Mouse (Mus musculus) CH12.LX (cell line): ENCODE measurements around the gene Pde11a. TPM values are rescaled to one million over a fixed set of nuclear protein-coding genes. Genes with fewer than 3 reads are reported as not detected.
A peak's percentile ranks its signal among the peaks of the same experiment; 100 is the strongest.

Source experiments
- DNase-seq: peaks from one replicate; pipeline ENCODE4 v3.0.0-alpha.2; 2013; ENCODE audit errors: extremely low read depth
- H3K27ac ChIP-seq: 2 replicates; pipeline ENCODE4 v1.5.1; 2012; ENCODE audit warnings: low read depth, mild to moderate bottlenecking, control low read depth, moderate library complexity; ENCODE audit not compliant: insufficient read depth
- H3K27me3 ChIP-seq: replicated peaks from 2 replicates; pipeline ENCODE3; 2012; ENCODE audit warnings: inconsistent platforms
- H3K36me3 ChIP-seq, 2 experiments: replicated peaks in 1 of 2; 2 replicates each; pipeline versions ENCODE3 to v1.6.1; 2012; ENCODE audit warnings: inconsistent platforms in 1 of 2, low read length in 1 of 2, mild to moderate bottlenecking in 1 of 2, mixed read lengths in 1 of 2, moderate library complexity in 1 of 2; ENCODE audit not compliant: control insufficient read depth in 1 of 2, insufficient read depth in 1 of 2
- H3K4me1 ChIP-seq, 2 experiments: 2 replicates each; pipeline ENCODE4 v1.6.1; 2012; ENCODE audit warnings: inconsistent platforms in 1 of 2, moderate library complexity in 1 of 2; ENCODE audit not compliant: insufficient read depth in 2 of 2, control insufficient read depth in 1 of 2
- H3K4me2 ChIP-seq: 2 replicates; pipeline ENCODE4 v1.6.1; 2012; ENCODE audit warnings: low read depth, mild to moderate bottlenecking, control low read depth; ENCODE audit not compliant: poor library complexity, insufficient read depth, severe bottlenecking
- H3K4me3 ChIP-seq, 3 experiments: fragments of 150-350 bp in 1 of 3; sonication (generic) in 1 of 3; replicated peaks in 1 of 3; 2 replicates each; pipeline versions ENCODE3 to v1.5.1; 2011 to 2012; ENCODE audit warnings: low read depth in 2 of 3, low read length in 2 of 3, mild to moderate bottlenecking in 2 of 3, moderate library complexity in 2 of 3, control low read depth in 1 of 3, improper control_type of control experiment in 1 of 3, inconsistent platforms in 1 of 3, mixed read lengths in 1 of 3; ENCODE audit not compliant: poor library complexity in 1 of 3
- H3K79me2 ChIP-seq: replicated peaks from 2 replicates; pipeline ENCODE4 v1.6.1; 2012; ENCODE audit warnings: mild to moderate bottlenecking, moderate library complexity; ENCODE audit not compliant: control insufficient read depth, poor library complexity, insufficient read depth, severe bottlenecking; ENCODE audit errors: extremely low read depth
- H3K9ac ChIP-seq: 2 replicates; pipeline ENCODE4 v1.6.1; 2012; ENCODE audit warnings: low read depth, mild to moderate bottlenecking, control low read depth, moderate library complexity; ENCODE audit not compliant: insufficient read depth
- H3K9me3 ChIP-seq: replicated peaks from 2 replicates; pipeline ENCODE3; 2012; ENCODE audit warnings: low read length, inconsistent platforms, mixed read lengths
- BHLHE40 ChIP-seq: IDR thresholded peaks from 2 replicates; pipeline ENCODE4 v1.6.1; 2011; ENCODE audit warnings: mild to moderate bottlenecking, low read depth, low read length, improper control_type of control experiment
- CHD1 ChIP-seq: IDR thresholded peaks from 2 replicates; pipeline ENCODE4 v1.6.1; 2012; ENCODE audit warnings: low read depth, low read length, improper control_type of control experiment, inconsistent platforms
- CHD2 ChIP-seq: IDR thresholded peaks from 2 replicates; pipeline ENCODE4 v1.6.1; 2011; ENCODE audit warnings: low read length, improper control_type of control experiment
- CTCF ChIP-seq, 2 experiments: IDR thresholded peaks in 1 of 2; conservative IDR thresholded peaks in 1 of 2; 2 replicates each; pipeline ENCODE4 v1.5.1; 2011 to 2012; ENCODE audit warnings: low read depth in 2 of 2, low read length in 2 of 2, improper control_type of control experiment in 1 of 2, inconsistent platforms in 1 of 2, mild to moderate bottlenecking in 1 of 2, moderate library complexity in 1 of 2
- E2F4 ChIP-seq: IDR thresholded peaks from 2 replicates; pipeline ENCODE4 v1.6.1; 2011; ENCODE audit warnings: low read depth, low read length, improper control_type of control experiment; ENCODE audit not compliant: insufficient replicate concordance
- ELF1 ChIP-seq: IDR thresholded peaks from 2 replicates; pipeline ENCODE4 v1.6.1; 2014; ENCODE audit warnings: low read depth, mild to moderate bottlenecking, inconsistent platforms, low read length, improper control_type of control experiment
- EP300 ChIP-seq: IDR thresholded peaks from 2 replicates; pipeline ENCODE4 v1.6.1; 2011; ENCODE audit warnings: low read length, improper control_type of control experiment
- ETS1 ChIP-seq: conservative IDR thresholded peaks from 2 replicates; pipeline ENCODE4 v1.6.1; 2012; ENCODE audit warnings: low read depth, mild to moderate bottlenecking, inconsistent platforms, low read length, improper control_type of control experiment, moderate library complexity
- GABPA ChIP-seq: IDR thresholded peaks from 2 replicates; pipeline ENCODE4 v1.6.1; 2012; ENCODE audit warnings: low read depth, low read length, improper control_type of control experiment, inconsistent platforms; ENCODE audit not compliant: insufficient replicate concordance
- HCFC1 ChIP-seq: IDR thresholded peaks from 2 replicates; pipeline ENCODE4 v1.6.1; 2012; ENCODE audit warnings: low read depth, mild to moderate bottlenecking, inconsistent platforms, low read length, improper control_type of control experiment
- IRF4 ChIP-seq: IDR thresholded peaks from 2 replicates; pipeline ENCODE4 v1.6.1; 2014; ENCODE audit warnings: low read depth, mild to moderate bottlenecking, inconsistent platforms, low read length, improper control_type of control experiment
- JUND ChIP-seq: conservative IDR thresholded peaks from 2 replicates; pipeline ENCODE4 v1.6.1; 2011; ENCODE audit warnings: low read depth, low read length, improper control_type of control experiment
- KAT2A ChIP-seq: IDR thresholded peaks from 2 replicates; pipeline ENCODE4 v1.6.1; 2012; ENCODE audit warnings: low read length, improper control_type of control experiment, inconsistent platforms; ENCODE audit not compliant: insufficient replicate concordance
- MAFK ChIP-seq: IDR thresholded peaks from 2 replicates; pipeline ENCODE4 v1.6.1; 2011; ENCODE audit warnings: low read length, improper control_type of control experiment; ENCODE audit not compliant: insufficient replicate concordance
- MAX ChIP-seq: IDR thresholded peaks from 2 replicates; pipeline ENCODE4 v1.6.1; 2011; ENCODE audit warnings: low read length, improper control_type of control experiment
- MAZ ChIP-seq: IDR thresholded peaks from 2 replicates; pipeline ENCODE4 v1.6.1; 2012; ENCODE audit warnings: low read depth, mild to moderate bottlenecking, inconsistent platforms, low read length, improper control_type of control experiment, moderate library complexity
- MEF2A ChIP-seq: IDR thresholded peaks from 2 replicates; pipeline ENCODE4 v1.6.1; 2014; ENCODE audit warnings: low read depth, mild to moderate bottlenecking, inconsistent platforms, low read length, improper control_type of control experiment, borderline replicate concordance
- MXI1 ChIP-seq: IDR thresholded peaks from 2 replicates; pipeline ENCODE4 v1.6.1; 2011; ENCODE audit warnings: mild to moderate bottlenecking, low read depth, low read length, improper control_type of control experiment
- MYC ChIP-seq: IDR thresholded peaks from 2 replicates; pipeline ENCODE4 v1.6.1; 2011; ENCODE audit warnings: low read depth, mild to moderate bottlenecking, improper control_type of control experiment, low read length
- NELFE ChIP-seq: IDR thresholded peaks from 2 replicates; pipeline ENCODE4 v1.6.1; 2011; ENCODE audit warnings: low read depth, low read length, improper control_type of control experiment
- PAX5 ChIP-seq: IDR thresholded peaks from 2 replicates; pipeline ENCODE4 v1.6.1; 2012; ENCODE audit warnings: low read length, inconsistent platforms, mixed read lengths
- POLR2A ChIP-seq: IDR thresholded peaks from 2 replicates; pipeline ENCODE4 v1.6.1; 2011; ENCODE audit warnings: low read depth, mild to moderate bottlenecking, improper control_type of control experiment, low read length
- POLR2AphosphoS2 ChIP-seq: IDR thresholded peaks from 2 replicates; pipeline ENCODE4 v1.6.1; 2011; ENCODE audit warnings: low read depth, low read length, improper control_type of control experiment
- RAD21 ChIP-seq: IDR thresholded peaks from 2 replicates; pipeline ENCODE4 v1.6.1; 2011; ENCODE audit warnings: low read depth, mild to moderate bottlenecking, low read length, improper control_type of control experiment, moderate library complexity
- RCOR1 ChIP-seq: conservative IDR thresholded peaks from 2 replicates; pipeline ENCODE4 v1.6.1; 2012; ENCODE audit warnings: low read depth, mild to moderate bottlenecking, inconsistent platforms, low read length, improper control_type of control experiment
- SIN3A ChIP-seq: IDR thresholded peaks from 2 replicates; pipeline ENCODE4 v1.6.1; 2012; ENCODE audit warnings: low read length, improper control_type of control experiment, inconsistent platforms
- SMC3 ChIP-seq: IDR thresholded peaks from 2 replicates; pipeline ENCODE4 v1.6.1; 2011; ENCODE audit warnings: low read depth, low read length, improper control_type of control experiment
- TCF12 ChIP-seq: IDR thresholded peaks from 2 replicates; pipeline ENCODE4 v1.6.1; 2014; ENCODE audit warnings: low read depth, mild to moderate bottlenecking, inconsistent platforms, low read length, improper control_type of control experiment
- UBTF ChIP-seq: IDR thresholded peaks from 2 replicates; pipeline ENCODE4 v1.6.1; 2012; ENCODE audit warnings: low read depth, mild to moderate bottlenecking, inconsistent platforms, low read length, improper control_type of control experiment, moderate library complexity
- USF1 ChIP-seq: IDR thresholded peaks from 2 replicates; pipeline ENCODE4 v1.6.1; 2014; ENCODE audit warnings: low read depth, mild to moderate bottlenecking, inconsistent platforms, low read length, improper control_type of control experiment
- ZC3H11A ChIP-seq: IDR thresholded peaks from 2 replicates; pipeline ENCODE4 v1.6.1; 2012; ENCODE audit warnings: low read depth, mild to moderate bottlenecking, inconsistent platforms, low read length, improper control_type of control experiment
- ZKSCAN1 ChIP-seq: IDR thresholded peaks from 2 replicates; pipeline ENCODE4 v1.6.1; 2012; ENCODE audit warnings: low read depth, inconsistent platforms, low read length, improper control_type of control experiment, borderline replicate concordance
- ZNF384 ChIP-seq: IDR thresholded peaks from 2 replicates; pipeline ENCODE4 v1.6.1; 2012; ENCODE audit warnings: low read depth, low read length, improper control_type of control experiment, inconsistent platforms
- dilution Hi-C: fragments of 300-500 bp; cut with MboI; formaldehyde crosslinking; loops from 2 replicates; pipeline ENCODE4 v1.14.3; 2020; ENCODE audit warnings: low sequenced_read_pairs; ENCODE audit not compliant: extremely low pct_unique_long_range_greater_than_20kb, extremely low pct_ligation_motif_present
- in situ Hi-C: fragments of 300-500 bp; cut with MboI; formaldehyde crosslinking; loops from 3 replicates; pipeline ENCODE4 v1.14.3; 2019; ENCODE audit warnings: low sequenced_read_pairs, low pct_ligation_motif_present, low pct_unique_long_range_greater_than_20kb, mixed read lengths
- polyA plus RNA-seq: library from polyadenylated mRNA; unstranded; fragments of >175 nt; gene quantifications from 2 replicates; pipeline ENCODE4 v1.2.1, GENCODE M21; 2012; ENCODE audit warnings: low read depth; ENCODE audit not compliant: insufficient read length
- total RNA-seq, 2 experiments: library from RNA; depleted of rRNA; stranded (reverse); fragments of 300-350 nt in 1 of 2; fragments of >200 nt in 1 of 2; gene quantifications; 2 replicates each; pipeline ENCODE4 v1.2.3; 2012 to 2014

Gene Pde11a
- total and polyA plus RNA-seq, 3 experiments = 0.14 to 0.38 (median 0.21) TPM

DNA sequence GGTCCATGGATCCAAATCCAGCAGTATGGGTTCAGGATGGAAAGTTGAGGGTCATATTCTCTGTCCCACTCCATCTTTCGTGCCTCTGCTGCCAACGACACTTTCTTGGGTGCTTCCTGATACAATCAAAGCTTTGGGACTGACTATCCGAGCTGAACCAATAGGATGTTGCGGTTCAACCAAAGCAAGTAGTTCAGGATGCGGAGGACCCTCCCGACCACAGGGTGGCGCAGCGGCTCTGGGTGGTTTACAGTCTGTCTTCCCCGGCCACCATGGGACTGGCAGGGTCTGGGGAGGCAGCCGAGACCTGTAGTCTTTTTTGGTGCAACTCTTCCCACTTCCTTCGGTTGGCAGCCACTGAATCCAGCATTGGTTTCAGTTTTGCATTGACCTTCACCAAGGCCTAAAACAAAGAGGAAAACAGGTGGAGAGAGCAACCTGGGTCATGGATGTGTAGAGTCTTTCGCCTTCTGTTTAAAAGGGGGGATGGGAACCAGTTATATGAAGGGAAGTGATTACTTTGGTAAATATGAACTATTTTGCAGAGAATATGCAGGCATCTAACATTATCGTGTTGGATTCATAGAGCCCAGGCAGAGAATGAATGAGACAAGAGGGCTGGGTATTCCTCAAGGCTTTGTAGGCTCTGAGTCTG lies 347.6 kb downstream of the Pde11a start:
- in situ Hi-C loops = no loop called here
- peak; percentile 83 for DNase-seq
- no peaks in the 10 kb centered on the region for H3K79me2 ChIP-seq
- no peak overlapping the region for H3K27ac ChIP-seq
- peak overlapping the region; percentile 34 to 45 (median 45) for H3K4me3 ChIP-seq
- peak; percentile 70 for TF ChIP-seq SIN3A
- peak; percentile 66 for TF ChIP-seq MEF2A
- TF ChIP-seq CTCF (conservative IDR thresholded peaks at IDR 0.05 in 1 of 2, IDR thresholded peaks at IDR 0.05 in 1 of 2; ENCODE audit: low read depth in 2 of 2, low read length in 2 of 2) = peak; percentile 58 to 90
- TF ChIP-seq E2F4 = no peak
- TF ChIP-seq ETS1 = 0 out of 2 replicates have a peak, but pooled peaks have one; percentile 16
- TF ChIP-seq EP300 = no peak; the same call in 1 of the 2 replicates
- peak; percentile 71 for TF ChIP-seq ELF1
- peak; percentile 77 for TF ChIP-seq IRF4
- peak; percentile 31; the same call in 1 of the 2 replicates for TF ChIP-seq ZNF384
- TF ChIP-seq BHLHE40 = peak; percentile 38; the same call in 1 of the 2 replicates
- peak; percentile 74 for TF ChIP-seq RAD21
- peak; percentile 82; the same call in 1 of the 2 replicates for TF ChIP-seq CHD1
- peak; percentile 77 for TF ChIP-seq NELFE
- no peak for TF ChIP-seq PAX5
- peak; percentile 41; the same call in 1 of the 2 replicates for TF ChIP-seq POLR2A
- TF ChIP-seq ZC3H11A = peak; percentile 33
- no peak; the same call in 1 of the 2 replicates for TF ChIP-seq JUND
- 0 out of 2 replicates have a peak, but pooled peaks have one; percentile 36 for TF ChIP-seq RCOR1
- peak; percentile 60 for TF ChIP-seq HCFC1
- no peak for TF ChIP-seq MYC
- peak; percentile 50; the same call in 1 of the 2 replicates for TF ChIP-seq MAZ
- no peak for TF ChIP-seq POLR2AphosphoS2
- TF ChIP-seq TCF12 = peak; percentile 65
- peak; percentile 61; the same call in 1 of the 2 replicates for TF ChIP-seq CHD2
- peak; percentile 66; the same call in 1 of the 2 replicates for TF ChIP-seq MAX
- peak; percentile 91 for TF ChIP-seq SMC3
- no peak for TF ChIP-seq MXI1
- TF ChIP-seq GABPA = no peak
- no peak for TF ChIP-seq ZKSCAN1
- no peak for TF ChIP-seq UBTF
- TF ChIP-seq KAT2A = 0 out of 2 replicates have a peak, but pooled peaks have one; percentile 52
- TF ChIP-seq MAFK = 0 out of 2 replicates have a peak, but pooled peaks have one; percentile 20
- no peak for TF ChIP-seq USF1
- no peaks in the 10 kb centered on the region for H3K9me3 ChIP-seq
- peak overlapping the region; percentile 87 for H3K4me2 ChIP-seq
- dilution Hi-C loops = no loop called here
- H3K4me1 ChIP-seq = peaks cover 12 to 47% of the 10 kb centered on the region in 2 experiments
- no peaks in the 10 kb centered on the region for H3K36me3 ChIP-seq
- H3K9ac ChIP-seq = peak overlapping the region; percentile 49
- H3K27me3 ChIP-seq = no peaks in the 10 kb centered on the region
